Mouse (Mus musculus): ENCODE results near the gene Wfdc12.

- TF ChIP-seq MAFK (IDR thresholded peaks at IDR 0.05; ENCODE audit: insufficient read depth, low read depth, low read length) = no peak
- TF ChIP-seq HCFC1 (IDR thresholded peaks at IDR 0.05; ENCODE audit: borderline replicate concordance, insufficient read depth, low read length) = no peak
These were observed 17.0 kb downstream of the Wfdc12 start for GRCm38 (mm10) chr2:164173394-164173793.
